16 mouse cellular contexts compared by ENCODE assay signal in genomic region chr6:87658816-87659215, GRCm38 (mm10).
"Had no signal": no experiment of that assay in that cellular context is flagged by ENCODE, and none has a peak within 500 bp of the region (broad histone marks: within the 10 kb centered on the region; RNA-seq: fewer than 3 reads in every experiment).

No protein-coding gene starts in this region.

- H3K4me3 ChIP-seq: limb, embryonic 15.5 days; midbrain, embryonic 10.5 days; myocyte; neural tube, embryonic 15.5 days had no signal

- H3K9me3 ChIP-seq: limb, embryonic 15.5 days; midbrain, embryonic 10.5 days; neural tube, embryonic 15.5 days had no signal

- H3K9ac ChIP-seq: limb, embryonic 15.5 days; lung, embryonic 14.5 days; neural tube, embryonic 15.5 days had no signal

- H3K4me2 ChIP-seq: limb, embryonic 15.5 days; lung, embryonic 14.5 days; neural tube, embryonic 15.5 days had no signal

- ATAC-seq: intestine, postnatal 0 days had no signal

- DNase-seq: kidney, adult 8-10 months; kidney, postnatal 36 days; layer of hippocampus, adult 9-11 months; layer of hippocampus, postnatal 36 days; lung, embryonic 14.5 days; lung, postnatal 14 days; midbrain, embryonic 14.5 days; spleen, adult 18-20 months; thymus, adult 18-20 months; thymus, postnatal 25 days had no signal

- H3K36me3 ChIP-seq: limb, embryonic 15.5 days had no signal

- H3K27me3 ChIP-seq: limb, embryonic 15.5 days; neural tube, embryonic 15.5 days had no signal

- H3K4me1 ChIP-seq: limb, embryonic 15.5 days; midbrain, embryonic 10.5 days; neural tube, embryonic 15.5 days had no signal

- H3K27ac ChIP-seq: kidney, postnatal 0 days; limb, embryonic 15.5 days; midbrain, embryonic 10.5 days; neural tube, embryonic 15.5 days had no signal
